Mouse (Mus musculus): ENCODE measurements around the gene Retnlg. TPM values are rescaled to one million over a fixed set of nuclear protein-coding genes. Genes with fewer than 3 reads are reported as not detected.
A peak's percentile ranks its signal among the peaks of the same experiment; 100 is the strongest.
"Not testable (repeated sequence)": the region's sequence is repeated elsewhere in the genome, so short reads cannot be mapped to it uniquely, and the experiment has no call there.

The Retnlg gene
- total RNA-seq (2021): under 1 TPM in 1 of 2 experiments, not detected in 1; 0.76 TPM
- long read RNA-seq, experiment 1, partial matches to known transcripts: 0 of 1 reads
- long read RNA-seq, experiment 1, other reads (novel, unspliced or antisense): 0 of 1 reads
- long read RNA-seq, experiment 2: 0 reads

GRCm38 (mm10) chr16:48872321-48872720 lies at the start of gene Retnlg:
Gene Retnlg (plus strand): TSS chr16:48872621.
- no peak for DNase-seq

- DNase-seq: no peak
These were observed 45.9 kb upstream of the Retnlg start for GRCm38 (mm10) chr16:48826474-48826873.

- no peak for DNase-seq
These were observed 44.8 kb upstream of the Retnlg start for GRCm38 (mm10) chr16:48827625-48828024.

GRCm38 (mm10) chr16:48829060-48829459 lies 43.4 kb upstream of the Retnlg start:
- no peak for DNase-seq

- no peak for DNase-seq
These were observed 40.4 kb upstream of the Retnlg start for GRCm38 (mm10) chr16:48832055-48832454.

- not testable (repeated sequence) for DNase-seq
These were observed 38.8 kb upstream of the Retnlg start for GRCm38 (mm10) chr16:48833626-48834025.

- no peak for DNase-seq
These were observed 30.2 kb upstream of the Retnlg start, which contains the start of gene Retnla for GRCm38 (mm10) chr16:48842266-48842665. Gene Retnla (plus strand): TSS chr16:48842551.

- DNase-seq: no peak
These were observed 28.6 kb upstream of the Retnlg start for GRCm38 (mm10) chr16:48843671-48844386.

- DNase-seq: peak; percentile 2
These were observed 7.4 kb upstream of the Retnlg start for GRCm38 (mm10) chr16:48865004-48865403.

- DNase-seq: no peak
These were observed 4.7 kb upstream of the Retnlg start for GRCm38 (mm10) chr16:48867690-48868089.

- DNase-seq: no peak
These were observed 3.8 kb upstream of the Retnlg start for GRCm38 (mm10) chr16:48868663-48869062.

- DNase-seq: no peak
These were observed 2.8 kb upstream of the Retnlg start for GRCm38 (mm10) chr16:48869671-48870070.

- DNase-seq: no peak
These were observed 667 bp upstream of the Retnlg start for GRCm38 (mm10) chr16:48871754-48872153.

GRCm38 (mm10) chr16:48890733-48891132 lies 18.3 kb downstream of the Retnlg start:
- DNase-seq: no peak

- DNase-seq: no peak
These were observed 27.4 kb downstream of the Retnlg start for GRCm38 (mm10) chr16:48899868-48900267.

- DNase-seq: no peak
These were observed 38.8 kb downstream of the Retnlg start for GRCm38 (mm10) chr16:48911184-48911583.

- DNase-seq: no peak
These were observed 40.8 kb downstream of the Retnlg start for GRCm38 (mm10) chr16:48913206-48913605.

GRCm38 (mm10) chr16:48923724-48924123 lies 51.3 kb downstream of the Retnlg start:
- DNase-seq: no peak

Other genes starting within 250 kb of the Retnlg start
- gene Trat1, start 100.6 kb upstream of the Retnlg start, total RNA-seq (2021): not detected
- gene Retnlb, start 55.8 kb upstream of the Retnlg start, total RNA-seq (2021): not detected
- 10 to 100 TPM; 10.9 to 30.4 TPM for gene Retnla, start 30.1 kb upstream of the Retnlg start, total RNA-seq (2021)
- gene Dzip3, start 121.5 kb downstream of the Retnlg start, total RNA-seq (2021): 10 to 100 TPM; 19.2 to 21.8 TPM
- 1 to 10 TPM; 2.8 to 3.1 TPM for gene Cip2a, start 121.6 kb downstream of the Retnlg start, total RNA-seq (2021)
- not detected for gene Myh15, start 184.9 kb downstream of the Retnlg start, total RNA-seq (2021)